Mouse (Mus musculus): ENCODE results near the gene Cdh24. TPM values are rescaled to one million over a fixed set of nuclear protein-coding genes. Genes with fewer than 3 reads are reported as not detected.

The Cdh24 gene
- polyA plus RNA-seq, 1 experiment from 2014 or later: 10.5 TPM

DNA sequence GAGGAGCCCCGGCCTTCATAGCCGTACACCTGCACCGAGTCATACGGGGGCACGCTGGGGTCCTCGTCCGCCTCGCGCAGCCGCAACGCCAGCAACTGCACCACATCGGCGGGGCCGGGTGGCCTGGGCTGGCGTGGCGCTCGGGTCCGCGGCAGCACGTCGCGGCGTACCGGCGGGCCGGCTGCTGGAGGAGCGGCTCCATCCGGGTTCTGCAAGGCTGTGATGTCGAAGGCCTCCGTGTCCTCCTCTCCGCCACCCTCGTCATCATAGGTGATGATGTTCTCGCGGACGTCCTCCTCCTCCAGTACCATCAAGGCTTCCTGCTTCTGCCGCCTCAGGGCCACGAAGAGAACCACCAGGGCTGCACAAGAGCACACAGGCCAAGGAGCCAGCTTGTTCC is 8.9 kb downstream of the Cdh24 start:
- no peak overlapping the region for H3K4me3 ChIP-seq (replicated peaks; ENCODE audit: low read length)
- WGBS: 91% methylated on average over 37 of the region's 37 CpGs
- no peaks in the 10 kb centered on the region for H3K9me3 ChIP-seq (ENCODE audit: control insufficient read depth, low read length)
- peaks cover 73% of the 10 kb centered on the region for H3K36me3 ChIP-seq (replicated peaks; ENCODE audit: control insufficient read depth, insufficient read depth)
- no peak overlapping the region for H3K27ac ChIP-seq
- ATAC-seq (ENCODE audit: low FRiP score) (no peak), DNase-seq (ENCODE audit: low spot score) (no peak)
- H3K9ac ChIP-seq: no peak overlapping the region
- no peaks in the 10 kb centered on the region for H3K4me1 ChIP-seq (replicated peaks; ENCODE audit: control insufficient read depth, insufficient read depth, low read length)
- H3K27me3 ChIP-seq (ENCODE audit: control insufficient read depth, insufficient read depth, low read length): no peaks in the 10 kb centered on the region
- H3K4me2 ChIP-seq (replicated peaks): no peak overlapping the region

DNA sequence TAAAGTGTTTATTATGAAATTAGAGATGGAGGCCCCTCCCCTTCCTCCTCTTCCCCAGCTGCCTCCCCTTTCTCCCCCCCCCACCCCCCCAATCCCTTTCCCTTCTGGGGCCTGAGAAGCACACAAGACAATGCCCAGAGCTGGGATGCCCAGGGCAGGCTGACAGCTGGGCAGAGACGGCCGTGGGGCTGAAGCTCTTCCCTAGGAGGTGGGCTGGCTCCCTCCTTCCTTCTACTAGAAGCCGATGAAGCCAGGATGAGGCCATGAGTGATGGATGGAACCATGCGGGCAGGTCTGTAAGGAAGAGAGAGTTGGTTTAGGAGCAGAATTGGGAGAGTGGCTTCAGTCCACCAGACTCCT is 9.9 kb downstream of the Cdh24 start:
- Histone ChIP-seq H3K9me3 (ENCODE audit: control insufficient read depth, low read length) (no peaks in the 10 kb centered on the region), H3K9ac (no peak overlapping the region), H3K27ac (peak overlapping the region; percentile 59; the same call in 1 of the 2 replicates), H3K4me1 (replicated peaks; ENCODE audit: control insufficient read depth, insufficient read depth, low read length) (no peaks in the 10 kb centered on the region), H3K27me3 (ENCODE audit: control insufficient read depth, insufficient read depth, low read length) (no peaks in the 10 kb centered on the region), H3K4me2 (replicated peaks) (no peak overlapping the region), H3K36me3 (replicated peaks; ENCODE audit: control insufficient read depth, insufficient read depth) (peaks cover 63% of the 10 kb centered on the region), H3K4me3 (replicated peaks; ENCODE audit: low read length) (no peak overlapping the region)
- no peak for ATAC-seq (ENCODE audit: low FRiP score)
- DNase-seq (ENCODE audit: low spot score): no peak
- 53% methylated on average over 4 of the region's 4 CpGs for WGBS

DNA sequence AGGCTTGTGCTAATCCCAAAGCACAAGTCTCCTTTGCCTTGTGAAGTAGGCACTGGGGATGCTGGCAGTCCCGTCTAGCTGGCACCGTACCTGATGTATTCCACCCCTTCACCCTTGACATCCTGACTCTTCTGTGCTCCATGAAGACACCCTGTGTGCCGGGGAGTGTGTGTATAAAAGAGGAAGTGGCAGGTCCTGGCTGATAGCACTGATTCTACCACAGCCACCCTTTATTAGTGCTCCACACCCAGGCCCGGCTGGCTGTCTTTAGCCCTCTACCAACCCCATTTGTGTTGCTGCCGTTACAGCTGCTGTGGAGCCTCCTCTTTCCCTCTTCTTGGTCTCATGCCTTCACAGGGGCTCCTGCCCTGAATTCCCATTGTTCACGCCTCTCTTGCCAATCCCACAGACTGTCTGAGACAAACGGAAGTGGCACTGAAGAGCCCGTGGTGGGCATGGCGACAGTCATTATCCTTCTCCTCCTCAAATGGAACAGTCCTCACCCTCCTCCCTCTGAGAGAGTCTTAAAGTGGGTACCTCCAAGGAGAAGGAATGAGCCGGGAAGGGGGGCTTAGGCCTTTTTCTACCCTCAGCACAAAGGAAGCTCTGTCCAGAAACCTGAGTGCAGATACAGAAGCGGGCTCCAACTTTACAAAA is 10.5 kb downstream of the Cdh24 start:
- peaks cover 57% of the 10 kb centered on the region for H3K36me3 ChIP-seq (replicated peaks; ENCODE audit: control insufficient read depth, insufficient read depth)
- H3K27me3 ChIP-seq (ENCODE audit: control insufficient read depth, insufficient read depth, low read length): no peaks in the 10 kb centered on the region
- no peaks in the 10 kb centered on the region for H3K9me3 ChIP-seq (ENCODE audit: control insufficient read depth, low read length)
- no peaks in the 10 kb centered on the region for H3K4me1 ChIP-seq (replicated peaks; ENCODE audit: control insufficient read depth, insufficient read depth, low read length)
- no peak for DNase-seq (ENCODE audit: low spot score)
- ATAC-seq (ENCODE audit: low FRiP score): peak; percentile 40
- no peak overlapping the region for H3K9ac ChIP-seq
- peak overlapping the region; percentile 59; the same call in 1 of the 2 replicates for H3K27ac ChIP-seq
- no peak overlapping the region for H3K4me2 ChIP-seq (replicated peaks)
- 69% methylated on average over 11 of the region's 11 CpGs for WGBS
- no peak overlapping the region for H3K4me3 ChIP-seq (replicated peaks; ENCODE audit: low read length)

DNA sequence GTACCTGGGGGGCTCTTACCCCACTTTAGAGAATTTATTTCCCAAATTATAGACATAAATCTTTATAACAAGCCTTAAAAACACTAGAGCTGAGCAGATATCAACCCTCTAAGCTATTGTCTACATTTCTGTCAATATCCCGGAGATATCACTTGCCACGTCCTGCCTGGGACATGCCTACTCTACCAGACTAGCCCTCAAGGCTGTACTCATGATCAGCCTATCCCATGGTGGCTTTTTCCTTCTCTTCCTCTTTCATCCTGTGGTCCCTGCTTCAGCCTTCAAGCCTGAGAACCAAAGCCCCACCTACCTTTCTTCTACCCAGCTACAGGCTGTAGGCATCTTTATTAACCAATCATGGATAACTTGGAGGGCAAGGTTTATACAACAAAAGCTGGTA is 11.4 kb downstream of the Cdh24 start:
- no peak for DNase-seq (ENCODE audit: low spot score)
- H3K4me2 ChIP-seq (replicated peaks): no peak overlapping the region
- WGBS: 93% methylated on average over 2 of the region's 2 CpGs
- no peak overlapping the region for H3K4me3 ChIP-seq (replicated peaks; ENCODE audit: low read length)
- no peak for ATAC-seq (ENCODE audit: low FRiP score)
- H3K9me3 ChIP-seq (ENCODE audit: control insufficient read depth, low read length): no peaks in the 10 kb centered on the region
- H3K9ac ChIP-seq: no peak overlapping the region
- H3K27me3 ChIP-seq (ENCODE audit: control insufficient read depth, insufficient read depth, low read length): no peaks in the 10 kb centered on the region
- no peaks in the 10 kb centered on the region for H3K4me1 ChIP-seq (replicated peaks; ENCODE audit: control insufficient read depth, insufficient read depth, low read length)
- no peak overlapping the region for H3K27ac ChIP-seq
- H3K36me3 ChIP-seq (replicated peaks; ENCODE audit: control insufficient read depth, insufficient read depth): peaks cover 51% of the 10 kb centered on the region

DNA sequence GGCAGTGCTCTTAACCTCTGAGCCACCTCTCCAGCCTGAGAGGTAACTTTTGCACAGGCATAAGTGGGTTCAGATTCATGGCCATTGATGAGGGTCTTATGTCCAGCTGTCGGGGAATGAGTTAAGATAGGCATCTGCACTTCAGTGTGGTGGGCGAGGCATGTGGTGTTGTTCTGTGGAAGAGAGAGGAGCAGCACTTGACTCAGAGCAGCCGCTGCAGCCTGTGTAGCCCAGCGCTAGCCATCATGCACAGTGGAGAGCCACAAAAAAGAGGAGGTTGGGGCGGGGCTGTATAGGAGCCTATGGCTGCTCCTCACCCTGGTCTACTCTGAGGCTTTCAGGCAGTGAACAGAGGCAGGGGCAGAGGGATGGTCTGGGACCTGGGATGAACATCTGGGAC is 13.1 kb downstream of the Cdh24 start:
- WGBS: 68% methylated on average over 5 of the region's 5 CpGs
- H3K9me3 ChIP-seq (ENCODE audit: control insufficient read depth, low read length): no peaks in the 10 kb centered on the region
- H3K27me3 ChIP-seq (ENCODE audit: control insufficient read depth, insufficient read depth, low read length): no peaks in the 10 kb centered on the region

DNA sequence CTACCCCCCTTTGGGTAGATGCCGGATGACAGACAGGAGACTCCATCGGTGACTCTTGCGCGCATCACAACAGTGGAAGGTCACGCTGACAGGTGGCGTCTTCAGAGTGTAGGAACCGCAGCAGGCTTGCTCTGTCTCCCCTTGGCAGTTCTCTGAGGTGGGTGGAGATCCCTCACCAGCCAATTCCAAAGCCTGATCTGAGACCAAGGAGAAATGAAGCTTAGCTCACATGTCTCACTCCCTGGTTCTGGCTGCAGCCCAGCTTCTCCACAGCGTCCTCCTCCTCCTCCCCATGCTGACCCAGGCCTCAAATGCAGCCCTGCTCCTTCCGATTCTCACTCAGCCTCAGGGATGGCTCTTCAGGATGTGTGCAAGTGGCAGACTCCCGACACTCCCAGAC is 16.2 kb downstream of the Cdh24 start:
- H3K4me2 ChIP-seq (replicated peaks): no peak overlapping the region
- no peak for ATAC-seq (ENCODE audit: low FRiP score)
- H3K27me3 ChIP-seq (ENCODE audit: control insufficient read depth, insufficient read depth, low read length): no peaks in the 10 kb centered on the region
- no peak overlapping the region for H3K9ac ChIP-seq
- no peak overlapping the region for H3K27ac ChIP-seq
- 0 out of 2 replicates have a peak, but pooled peaks cover 5% of the 10 kb centered on the region for H3K36me3 ChIP-seq (replicated peaks; ENCODE audit: control insufficient read depth, insufficient read depth)
- no peaks in the 10 kb centered on the region for H3K4me1 ChIP-seq (replicated peaks; ENCODE audit: control insufficient read depth, insufficient read depth, low read length)
- WGBS: 66% methylated on average over 10 of the region's 10 CpGs
- no peak overlapping the region for H3K4me3 ChIP-seq (replicated peaks; ENCODE audit: low read length)
- H3K9me3 ChIP-seq (ENCODE audit: control insufficient read depth, low read length): no peaks in the 10 kb centered on the region
- DNase-seq (ENCODE audit: low spot score): no peak

More for the DNA sequence above, 13.1 kb downstream of the Cdh24 start:
- DNase-seq (ENCODE audit: low spot score): no peak
- no peak overlapping the region for H3K4me3 ChIP-seq (replicated peaks; ENCODE audit: low read length)
- H3K36me3 ChIP-seq (replicated peaks; ENCODE audit: control insufficient read depth, insufficient read depth): peaks cover 36% of the 10 kb centered on the region
- no peaks in the 10 kb centered on the region for H3K4me1 ChIP-seq (replicated peaks; ENCODE audit: control insufficient read depth, insufficient read depth, low read length)
- H3K27ac ChIP-seq: no peak overlapping the region
- no peak overlapping the region for H3K4me2 ChIP-seq (replicated peaks)
- ATAC-seq (ENCODE audit: low FRiP score): no peak
- H3K9ac ChIP-seq: no peak overlapping the region

DNA sequence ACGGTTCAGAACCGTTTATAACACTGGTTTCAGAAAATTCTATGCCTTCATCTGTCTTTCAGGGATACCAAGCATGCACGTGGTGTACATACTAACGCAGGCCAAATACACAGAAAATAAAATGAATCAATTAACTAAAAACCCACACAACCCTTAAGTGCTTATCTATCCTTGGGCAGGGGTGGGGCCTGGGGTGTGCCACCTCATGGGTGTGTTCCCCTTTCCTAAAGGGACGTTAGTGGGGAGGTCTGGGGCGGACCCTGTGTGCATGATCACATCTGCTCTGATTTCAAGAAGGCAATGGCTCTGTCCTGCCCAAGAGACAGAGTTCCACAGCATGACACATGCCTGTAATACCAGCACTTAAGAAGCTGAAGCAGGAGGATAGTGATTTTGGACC is 17.8 kb downstream of the Cdh24 start:
- H3K27me3 ChIP-seq (ENCODE audit: control insufficient read depth, insufficient read depth, low read length): no peaks in the 10 kb centered on the region
- H3K9me3 ChIP-seq (ENCODE audit: control insufficient read depth, low read length): no peaks in the 10 kb centered on the region
- H3K36me3 ChIP-seq (replicated peaks; ENCODE audit: control insufficient read depth, insufficient read depth): no peaks in the 10 kb centered on the region
- no peak overlapping the region for H3K9ac ChIP-seq
- no peak overlapping the region for H3K4me2 ChIP-seq (replicated peaks)
- H3K4me3 ChIP-seq (replicated peaks; ENCODE audit: low read length): no peak overlapping the region
- no peak for DNase-seq (ENCODE audit: low spot score)
- H3K4me1 ChIP-seq (replicated peaks; ENCODE audit: control insufficient read depth, insufficient read depth, low read length): no peaks in the 10 kb centered on the region
- no peak overlapping the region for H3K27ac ChIP-seq
- no peak for ATAC-seq (ENCODE audit: low FRiP score)
- 90% methylated on average over 6 of the region's 6 CpGs for WGBS

DNA sequence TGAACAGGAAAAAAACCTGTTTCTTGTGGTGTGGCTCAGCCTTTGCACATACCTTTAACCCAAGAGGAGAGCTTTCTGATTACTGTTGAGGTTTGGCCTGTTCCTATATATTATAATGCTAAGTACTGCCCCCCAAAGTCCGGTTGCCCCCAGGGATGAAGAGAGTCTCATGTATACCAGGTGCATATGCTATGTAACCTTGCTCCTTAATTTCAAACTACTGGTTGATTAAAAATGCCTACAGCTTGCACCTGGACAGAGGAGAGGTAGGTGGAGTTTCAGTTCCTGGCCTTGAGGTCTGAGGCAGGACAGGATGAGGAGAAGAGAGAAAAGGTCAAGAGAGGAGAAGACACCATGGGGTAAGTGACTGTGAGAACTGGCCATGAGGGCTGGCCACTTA is 20.0 kb downstream of the Cdh24 start, which contains the start of gene Psmb11:
TSS of gene Psmb11 (plus strand) at position 301 of the 400 bp plus-strand sequence.
- WGBS: 88% methylated on average over 1 of the region's 1 CpGs
- no peak for ATAC-seq (ENCODE audit: low FRiP score)
- H3K4me3 ChIP-seq (replicated peaks; ENCODE audit: low read length): no peak within 1 kb of the TSS
- 0 out of 2 replicates have a peak, but pooled peaks cover 4% of the 10 kb centered on the region for H3K36me3 ChIP-seq (replicated peaks; ENCODE audit: control insufficient read depth, insufficient read depth)
- H3K27me3 ChIP-seq (ENCODE audit: control insufficient read depth, insufficient read depth, low read length): no peaks in the 10 kb centered on the region
- peaks cover 11% of the 10 kb centered on the region; the same call in 1 of the 2 replicates for H3K4me1 ChIP-seq (replicated peaks; ENCODE audit: control insufficient read depth, insufficient read depth, low read length)
- H3K4me2 ChIP-seq (replicated peaks): no peak within 1 kb of the TSS
- H3K27ac ChIP-seq: no peak within 1 kb of the TSS
- no peak within 1 kb of the TSS for H3K9ac ChIP-seq
- no peak for DNase-seq (ENCODE audit: low spot score)
- no peaks in the 10 kb centered on the region for H3K9me3 ChIP-seq (ENCODE audit: control insufficient read depth, low read length)

DNA sequence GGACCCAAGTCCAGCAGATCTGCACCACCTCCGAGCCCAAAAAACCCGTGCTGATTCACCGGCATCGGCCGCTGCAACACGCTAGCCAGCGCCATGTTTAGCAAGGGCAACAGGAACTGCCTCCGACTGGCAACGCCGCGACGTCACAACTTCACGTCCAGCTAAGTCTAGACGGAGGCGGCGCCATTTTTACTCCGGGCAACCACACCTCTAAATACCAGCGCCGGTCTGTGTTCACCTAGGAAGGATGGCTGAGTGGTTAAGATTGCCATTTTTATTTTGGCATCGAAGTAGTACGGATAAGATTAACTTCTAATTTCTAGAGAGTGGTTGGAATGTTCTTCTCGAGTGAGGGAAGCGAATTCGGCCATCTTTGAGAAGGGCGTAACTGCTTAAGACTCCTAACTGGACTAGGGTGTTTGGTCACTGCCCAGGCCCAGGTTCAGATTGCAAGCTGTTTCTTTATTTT is 23.2 kb downstream of the Cdh24 start, which contains the start of gene Psmb5:
TSS of gene Psmb5 (minus strand) at position 126 of the 469 bp plus-strand sequence.
- Histone ChIP-seq H3K27me3 (ENCODE audit: control insufficient read depth, insufficient read depth, low read length) (no peaks in the 10 kb centered on the region), H3K9me3 (ENCODE audit: control insufficient read depth, low read length) (no peaks in the 10 kb centered on the region), H3K4me1 (replicated peaks; ENCODE audit: control insufficient read depth, insufficient read depth, low read length) (peaks cover 13% of the 10 kb centered on the region; the same call in 1 of the 2 replicates), H3K36me3 (replicated peaks; ENCODE audit: control insufficient read depth, insufficient read depth) (peaks cover 31% of the 10 kb centered on the region), H3K9ac (peak within 1 kb of the TSS; percentile 88), H3K27ac (peak within 1 kb of the TSS; percentile 83), H3K4me3 (replicated peaks; ENCODE audit: low read length) (peak within 1 kb of the TSS; percentile 66), H3K4me2 (replicated peaks) (peak within 1 kb of the TSS; percentile 71)
- ATAC-seq (ENCODE audit: low FRiP score) (peak; percentile 92), DNase-seq (ENCODE audit: low spot score) (peak; percentile 89)
- WGBS: under 1% methylated on average over 25 of the region's 25 CpGs

Measured in hindbrain, embryonic 14.5 days (tissue).